Mouse (Mus musculus): ENCODE data around the gene 5430427O19Rik.

Gene 5430427O19Rik

DNA sequence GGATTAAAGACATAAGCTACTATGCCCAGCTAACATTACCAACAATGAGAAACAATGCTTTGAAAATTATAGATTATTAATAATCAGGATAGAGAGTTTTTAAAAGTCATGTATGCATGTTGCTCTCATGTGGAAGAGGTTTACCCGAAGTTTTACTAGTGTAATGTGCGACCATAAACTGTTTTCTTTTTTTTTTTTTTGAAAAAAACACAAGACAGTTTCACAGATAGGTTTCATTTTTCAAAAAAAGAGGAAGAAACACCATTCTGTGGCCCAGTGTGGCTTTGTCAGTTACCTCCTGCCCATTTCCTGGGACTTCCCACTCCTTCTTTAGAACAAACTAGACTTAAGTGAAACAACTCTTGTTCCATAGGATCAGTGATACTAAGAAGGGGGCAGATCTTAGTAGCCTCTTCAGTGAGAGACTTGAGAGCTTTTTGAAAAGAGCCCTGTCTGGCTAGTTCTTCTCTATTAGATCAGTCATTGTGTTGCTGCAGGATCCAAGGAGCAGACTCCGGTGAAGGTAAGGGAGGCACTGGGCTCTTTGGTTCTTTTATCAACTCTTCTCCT is at the start of gene 5430427O19Rik:
TSS of gene 5430427O19Rik (plus strand) at position 441 of the 570 bp plus-strand sequence.
- DNase-seq (ENCODE audit: low spot score) = no peak

DNA sequence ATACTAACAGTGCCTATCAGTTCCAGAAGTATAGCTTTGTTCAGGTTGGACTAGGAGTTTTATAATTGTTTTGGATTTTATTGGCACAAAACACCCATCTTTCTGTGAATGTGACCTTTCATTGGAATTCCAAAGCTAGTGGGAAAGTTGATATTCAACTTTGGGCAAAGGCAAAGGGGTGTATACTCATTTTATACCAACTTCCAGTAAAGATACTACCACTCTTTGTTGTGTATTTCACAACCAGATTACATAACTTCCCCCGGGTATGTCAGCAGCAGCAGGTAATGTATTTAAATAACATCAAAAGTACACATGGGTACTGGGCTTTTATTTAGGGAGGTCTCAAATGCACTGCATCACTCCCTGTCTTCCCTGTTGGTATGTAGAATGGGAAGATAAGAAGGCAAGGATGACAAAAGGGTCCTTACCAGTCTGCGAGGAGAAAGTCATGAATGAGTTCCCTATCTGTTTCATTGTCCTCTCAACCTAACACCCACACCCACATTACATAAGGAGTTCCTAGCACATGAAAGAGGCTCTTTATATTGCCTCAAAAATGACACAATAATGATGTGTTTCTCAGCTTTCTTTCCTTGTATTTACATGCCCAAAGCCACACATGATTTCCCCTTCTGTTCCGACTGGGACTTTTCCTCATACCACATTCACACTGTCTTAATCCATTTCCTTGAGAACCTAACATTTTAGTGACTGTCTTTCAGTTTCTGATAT is 42.3 kb upstream of the 5430427O19Rik start:
- no peak for DNase-seq (ENCODE audit: low spot score)

DNA sequence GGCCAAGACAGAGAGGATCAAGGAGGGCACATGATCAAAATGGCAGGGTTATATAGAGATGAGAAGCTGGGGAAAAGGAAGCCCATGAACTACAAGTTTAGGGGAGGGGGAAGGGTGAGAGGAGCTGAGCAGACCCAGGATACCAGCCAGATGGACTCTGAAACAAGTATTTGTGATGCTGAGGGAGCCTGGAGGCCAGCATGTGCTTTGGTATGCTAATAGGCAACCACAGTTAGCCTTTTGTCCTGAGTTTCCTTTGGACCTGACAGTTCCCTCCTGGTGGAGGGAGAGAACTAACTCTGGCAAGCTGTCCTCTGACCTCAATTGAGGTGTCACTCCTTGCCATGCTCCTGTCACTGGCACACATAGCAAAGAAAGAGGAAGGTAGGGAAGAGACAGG is 41.2 kb upstream of the 5430427O19Rik start:
- no peak for DNase-seq (ENCODE audit: low spot score)

- no peak for DNase-seq (ENCODE audit: low spot score)
Measured at GRCm38 (mm10) chrX:85839174-85839573, 31.0 kb upstream of the 5430427O19Rik start.

GRCm38 (mm10) chrX:85855938-85856337 is 14.2 kb upstream of the 5430427O19Rik start:
- DNase-seq (ENCODE audit: low spot score) = no peak

DNA sequence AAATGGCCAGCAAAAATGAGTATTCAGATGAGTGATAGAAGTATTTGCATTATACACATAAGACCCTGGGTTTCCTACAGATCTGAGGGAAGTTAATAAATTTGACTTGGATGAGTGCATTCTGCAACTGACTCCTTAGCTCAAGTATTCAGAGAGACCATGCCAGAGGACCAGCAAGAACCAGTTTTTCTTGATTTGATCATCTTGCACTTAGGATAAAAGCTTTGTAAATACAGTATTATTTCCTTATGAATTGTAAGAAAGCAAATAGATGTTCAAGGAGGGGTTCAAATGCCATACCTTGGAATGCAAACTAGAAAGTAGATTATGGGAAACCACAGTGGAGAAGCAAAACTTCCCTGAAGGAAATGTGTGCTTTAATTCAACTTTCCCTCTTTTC is 13.0 kb upstream of the 5430427O19Rik start:
- DNase-seq (ENCODE audit: low spot score) = peak; percentile 14

DNA sequence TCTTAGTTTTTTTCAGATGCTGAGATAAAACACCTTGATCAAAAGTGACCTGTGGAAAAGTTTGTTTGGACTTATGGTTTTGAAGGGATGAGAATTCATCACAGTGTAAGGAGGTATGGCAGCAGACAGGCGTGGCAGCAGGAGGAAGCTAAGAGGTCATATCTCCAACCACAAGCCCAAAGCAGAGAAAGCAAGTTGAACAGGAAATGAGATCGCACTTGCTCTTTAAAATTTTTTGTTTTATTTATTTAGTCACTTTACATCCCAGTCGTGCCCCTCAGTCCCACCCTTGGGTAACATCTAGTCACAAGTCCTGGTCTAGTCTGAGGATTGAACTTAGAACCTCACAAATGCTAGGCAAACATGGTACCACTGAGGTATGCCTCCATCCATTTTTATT is 2.1 kb upstream of the 5430427O19Rik start:
- DNase-seq (ENCODE audit: low spot score) = no peak

GRCm38 (mm10) chrX:85871371-85872056 is 1.4 kb downstream of the 5430427O19Rik start:
- DNase-seq (ENCODE audit: low spot score) = no peak

DNA sequence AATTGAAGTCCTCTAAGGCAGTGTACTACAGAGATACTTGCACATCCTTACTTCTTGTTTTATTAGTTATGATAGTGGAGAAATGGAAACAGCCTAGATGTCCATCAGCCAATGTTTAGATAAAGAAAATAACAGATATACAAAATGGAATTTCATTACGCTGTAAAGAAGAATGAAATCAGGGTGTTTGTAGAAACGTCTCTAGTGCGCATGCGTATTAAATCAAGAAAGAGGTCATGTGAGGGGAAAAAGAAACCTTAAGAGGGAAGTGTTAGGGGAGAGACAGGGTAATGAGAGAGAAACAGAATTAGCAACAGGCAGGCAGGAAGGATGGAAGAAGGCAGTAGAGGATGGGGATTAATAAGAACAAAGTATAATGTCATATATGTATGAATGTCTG is 4.2 kb downstream of the 5430427O19Rik start:
- DNase-seq (ENCODE audit: low spot score) = no peak

- DNase-seq (ENCODE audit: low spot score) = no peak
Measured at GRCm38 (mm10) chrX:85875951-85876350, 5.8 kb downstream of the 5430427O19Rik start.

DNA sequence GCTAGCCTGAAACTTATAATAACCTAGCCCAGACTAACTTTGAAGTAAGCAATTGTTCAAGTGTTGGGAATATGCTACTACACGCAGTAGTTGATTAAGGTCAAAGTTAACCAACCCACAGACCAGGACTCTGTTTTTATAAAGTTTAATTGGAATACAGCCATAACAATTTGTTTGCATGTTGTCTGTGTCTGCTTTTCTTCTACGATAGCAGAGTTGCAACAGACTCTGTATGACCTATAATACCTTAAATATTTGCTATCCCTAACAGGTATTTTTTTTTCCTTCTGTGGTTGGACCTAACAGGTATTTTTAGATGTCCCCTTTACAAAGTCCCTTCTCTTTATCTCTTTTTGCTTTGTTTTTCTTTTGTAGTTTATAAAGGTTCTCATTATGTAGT is 7.6 kb downstream of the 5430427O19Rik start:
- DNase-seq (ENCODE audit: low spot score) = no peak

DNA sequence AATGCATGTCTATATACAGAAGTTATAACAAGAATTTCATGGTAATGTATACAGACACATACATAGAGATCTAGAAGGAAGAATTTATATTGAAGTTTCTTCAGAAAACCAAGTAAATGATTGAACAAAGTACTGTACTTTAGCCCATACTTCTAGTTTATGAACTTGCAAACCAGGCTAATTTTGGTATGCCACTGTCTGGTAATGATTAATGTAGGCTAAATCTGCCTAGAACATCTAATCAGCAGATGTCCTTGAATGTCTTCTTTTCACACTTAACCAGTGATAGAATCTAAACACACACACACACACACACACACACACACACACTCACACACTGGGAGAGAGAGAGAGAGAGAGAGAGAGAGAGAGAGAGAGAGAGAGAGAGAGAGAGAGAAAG is 8.1 kb downstream of the 5430427O19Rik start:
- DNase-seq (ENCODE audit: low spot score) = no peak

DNA sequence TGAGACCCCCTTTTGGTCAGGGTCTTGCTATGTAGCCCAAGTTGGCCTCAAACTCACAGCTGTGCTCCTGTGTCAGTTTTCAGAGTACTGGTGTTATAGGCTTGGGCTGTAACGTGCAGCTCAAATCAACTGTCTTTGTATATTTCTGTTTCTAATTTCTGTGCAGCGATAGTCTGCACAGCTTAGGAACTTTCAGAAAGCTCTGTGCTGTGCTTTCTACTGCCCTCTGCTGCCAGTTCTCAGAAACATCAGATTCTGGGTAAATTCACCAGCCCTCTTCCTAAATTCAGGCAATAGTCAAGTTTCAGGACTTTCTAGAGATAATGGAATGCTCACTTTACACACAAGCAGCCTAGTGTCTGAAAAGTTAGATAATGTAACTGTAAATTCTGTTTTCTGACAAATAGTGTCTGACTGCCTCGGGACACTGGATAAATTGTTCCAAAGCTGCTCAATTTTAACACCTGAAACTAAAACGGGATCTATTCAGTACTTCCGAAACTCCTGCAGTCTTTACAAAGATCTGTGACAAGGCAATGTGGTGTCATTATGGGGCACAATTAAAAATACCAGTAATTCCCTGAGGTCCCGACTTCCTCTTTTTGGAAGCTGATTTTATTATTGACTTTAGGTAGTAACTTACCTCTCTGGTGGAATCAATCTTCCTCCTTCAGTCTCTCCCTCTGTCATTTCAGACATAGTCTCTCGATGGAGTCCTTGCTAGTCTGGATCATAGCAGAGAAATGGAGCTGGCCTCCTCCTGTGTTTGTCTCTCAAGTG is 9.2 kb downstream of the 5430427O19Rik start:
- peak; percentile 54 for DNase-seq (ENCODE audit: low spot score)

DNA sequence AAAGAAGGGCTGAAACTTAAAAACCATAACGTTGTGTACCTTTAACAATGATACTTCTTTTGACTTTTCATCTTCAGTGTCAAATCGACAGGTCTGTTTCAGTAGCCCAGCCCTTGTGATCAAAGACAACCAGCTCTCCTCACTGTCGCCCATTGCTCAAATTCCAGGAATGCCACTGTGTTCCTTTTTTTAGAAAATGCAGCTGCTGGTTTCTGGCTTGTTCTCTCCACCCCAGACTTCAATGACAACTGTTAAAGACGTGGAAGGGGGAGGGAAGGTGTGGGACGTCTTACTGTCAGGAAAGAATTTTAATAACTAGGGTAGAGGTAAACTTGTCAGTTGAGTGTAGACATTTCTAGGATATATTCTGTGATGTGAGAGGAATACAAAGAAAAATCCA is 16.5 kb downstream of the 5430427O19Rik start:
- no peak for DNase-seq (ENCODE audit: low spot score)

DNA sequence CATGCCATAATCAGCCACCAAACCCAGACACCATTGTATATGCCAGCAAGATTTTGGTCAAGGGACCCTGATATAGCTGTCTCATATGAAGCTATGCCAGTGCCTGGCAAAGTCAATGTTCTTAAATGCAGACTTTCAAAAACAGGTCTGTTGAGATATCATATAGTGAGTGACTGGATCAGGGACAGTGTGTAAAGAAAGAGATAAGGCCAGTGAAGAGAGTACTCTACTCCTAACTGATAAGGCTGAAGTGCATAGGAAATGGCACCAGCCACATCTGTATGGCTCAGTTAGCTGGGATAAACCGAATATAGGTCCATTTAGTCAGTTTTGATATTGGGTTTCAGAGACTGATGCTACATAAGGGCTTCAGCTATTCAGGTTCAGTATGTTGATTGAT is 31.0 kb downstream of the 5430427O19Rik start:
- no peak for DNase-seq (ENCODE audit: low spot score)

DNA sequence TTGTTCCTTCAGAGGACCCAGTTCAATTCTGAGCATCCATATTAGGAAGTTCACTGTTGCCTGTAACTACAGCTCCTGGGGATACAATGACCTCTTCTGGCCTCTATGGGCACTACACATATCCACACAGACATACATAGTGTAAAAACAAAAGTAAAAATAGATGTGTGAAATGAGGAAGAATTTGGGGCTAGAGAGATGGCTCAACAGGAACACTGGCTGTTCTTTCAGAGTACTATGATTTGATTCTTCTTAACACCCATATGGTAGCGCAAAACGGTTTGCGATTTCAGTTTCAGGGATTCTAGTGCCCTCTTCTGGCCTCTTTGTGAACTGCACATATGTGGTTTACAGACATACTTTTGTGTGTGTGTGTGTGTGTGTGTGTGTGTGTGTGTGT is 48.9 kb downstream of the 5430427O19Rik start:
- peak; percentile 48 for DNase-seq (ENCODE audit: low spot score)

GRCm38 (mm10) chrX:85932991-85933390 is 62.8 kb downstream of the 5430427O19Rik start:
- peak; percentile 2 for DNase-seq (ENCODE audit: low spot score)

Measured in lung, postnatal 25 days (tissue).